Mouse (Mus musculus): ENCODE results near the gene Podxl2. TPM values are rescaled to one million over a fixed set of nuclear protein-coding genes. Genes with fewer than 3 reads are reported as not detected.

Podxl2 gene
- polyA plus RNA-seq (2014; fragmentation: Nextera tagmentation; extraction: Ambion mirVana) = 43.6 and 52.8 TPM in 2 replicates

DNA sequence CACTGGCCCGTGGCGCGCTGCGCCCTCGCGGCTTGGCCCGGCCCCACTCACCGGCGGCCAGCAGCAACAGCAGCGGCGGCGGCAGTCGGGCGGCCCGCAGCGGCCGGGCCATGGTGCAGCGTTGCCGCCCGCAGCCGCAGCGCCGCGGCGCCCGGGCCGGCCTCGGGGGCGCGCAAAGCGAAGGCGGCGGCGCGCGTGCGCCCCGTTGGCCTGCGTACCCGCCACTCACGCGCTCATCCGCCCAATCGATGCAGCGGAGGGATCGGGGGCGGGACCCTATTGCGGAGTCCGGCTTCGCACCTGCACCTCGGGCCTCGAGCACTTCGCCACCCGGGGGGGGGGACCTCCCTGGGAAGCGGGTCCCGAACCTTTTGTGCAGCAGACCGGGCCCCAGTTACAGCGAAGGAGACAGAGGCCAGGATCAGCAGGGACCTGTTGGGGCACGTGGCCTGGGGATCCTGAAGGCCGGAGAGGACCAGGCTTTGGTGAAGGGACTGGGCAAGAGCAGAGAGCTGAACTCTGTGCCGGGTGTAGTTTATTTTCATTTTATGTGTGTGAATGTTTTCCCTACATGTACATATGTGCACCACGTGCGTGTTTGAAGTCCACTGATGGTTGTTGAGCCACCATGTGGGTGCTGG, at the start of gene Podxl2:
Gene Podxl2 (minus strand): TSS at position 177 of the 641 bp plus-strand sequence.
- Histone ChIP-seq H3K9me3 (ENCODE audit: control insufficient read depth, low read length) (peaks cover 3% of the 10 kb centered on the region; the same call in 1 of the 2 replicates), H3K4me1 (ENCODE audit: control insufficient read depth, insufficient read depth, low read length) (peaks cover 3% of the 10 kb centered on the region; the same call in 1 of the 2 replicates), H3K27me3 (ENCODE audit: control insufficient read depth, insufficient read depth, low read length) (peaks cover 9% of the 10 kb centered on the region; the same call in 1 of the 2 replicates), H3K4me2 (replicated peaks; ENCODE audit: low read depth, low read length) (peak within 1 kb of the TSS; percentile 99), H3K27ac (ENCODE audit: low read depth, low read length) (no peak within 1 kb of the TSS), H3K36me3 (ENCODE audit: control insufficient read depth, insufficient read depth, low read length) (no peaks in the 10 kb centered on the region), H3K4me3 (ENCODE audit: low read length) (peak within 1 kb of the TSS; percentile 63), H3K9ac (ENCODE audit: low read depth, low read length) (peak within 1 kb of the TSS; percentile 79)
- 5% methylated on average over 61 of the region's 63 CpGs for WGBS
- ATAC-seq (ENCODE audit: low FRiP score, low TSS enrichment) = peak; percentile 80

DNA sequence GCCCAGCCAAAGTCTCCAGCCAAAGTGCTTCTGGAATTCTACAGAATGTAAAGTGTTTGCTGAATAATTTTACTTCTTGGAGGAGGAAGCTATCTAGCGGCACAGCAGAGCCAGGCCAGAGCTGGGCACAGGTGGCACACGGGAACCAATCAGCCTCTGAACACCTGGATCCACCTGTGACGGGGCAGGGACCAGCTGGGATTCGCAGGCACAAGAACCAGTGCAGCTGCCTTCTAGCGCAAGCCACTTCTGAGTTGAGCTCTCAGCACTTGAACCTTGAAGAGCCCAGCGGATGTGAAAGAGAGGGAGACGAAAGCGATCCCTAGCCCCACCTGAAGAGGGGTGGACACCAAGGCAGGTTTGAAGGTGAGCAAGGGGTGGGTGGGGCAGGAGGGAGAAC, 44.0 kb upstream of the Podxl2 start:
- Histone ChIP-seq H3K9ac (ENCODE audit: low read depth, low read length) (no peak overlapping the region), H3K27me3 (ENCODE audit: control insufficient read depth, insufficient read depth, low read length) (no peaks in the 10 kb centered on the region), H3K36me3 (ENCODE audit: control insufficient read depth, insufficient read depth, low read length) (no peaks in the 10 kb centered on the region), H3K4me2 (replicated peaks; ENCODE audit: low read depth, low read length) (no peak overlapping the region), H3K27ac (ENCODE audit: low read depth, low read length) (no peak overlapping the region), H3K4me1 (ENCODE audit: control insufficient read depth, insufficient read depth, low read length) (no peaks in the 10 kb centered on the region), H3K9me3 (ENCODE audit: control insufficient read depth, low read length) (0 out of 2 replicates have a peak, but pooled peaks cover 3% of the 10 kb centered on the region), H3K4me3 (ENCODE audit: low read length) (no peak overlapping the region)
- 87% methylated on average over 8 of the region's 8 CpGs for WGBS
- ATAC-seq (ENCODE audit: low FRiP score, low TSS enrichment) = no peak

DNA sequence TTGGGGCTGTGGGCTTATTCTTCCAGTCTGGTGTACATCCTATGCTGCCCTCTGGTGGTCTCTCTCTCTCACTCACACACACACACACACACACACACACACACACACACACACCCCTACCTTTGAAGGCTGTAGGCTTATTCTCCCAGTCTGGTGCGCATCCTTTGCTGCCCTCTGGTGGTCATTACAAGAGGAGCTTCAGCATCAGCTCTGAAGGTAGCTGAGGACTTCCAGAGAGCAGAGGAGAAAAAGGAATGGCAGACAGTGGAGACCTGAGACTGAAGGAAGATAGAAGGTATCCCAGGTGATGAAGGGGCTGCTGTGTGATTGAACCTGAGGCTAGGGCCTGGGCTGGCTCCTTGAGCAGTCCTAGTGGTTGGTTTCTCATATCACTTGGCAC, 41.3 kb upstream of the Podxl2 start:
- Histone ChIP-seq H3K4me2 (replicated peaks; ENCODE audit: low read depth, low read length) (no peak overlapping the region), H3K4me1 (ENCODE audit: control insufficient read depth, insufficient read depth, low read length) (no peaks in the 10 kb centered on the region), H3K4me3 (ENCODE audit: low read length) (no peak overlapping the region), H3K36me3 (ENCODE audit: control insufficient read depth, insufficient read depth, low read length) (0 out of 2 replicates have a peak, but pooled peaks cover 3% of the 10 kb centered on the region), H3K27ac (ENCODE audit: low read depth, low read length) (no peak overlapping the region), H3K9ac (ENCODE audit: low read depth, low read length) (no peak overlapping the region), H3K9me3 (ENCODE audit: control insufficient read depth, low read length) (0 out of 2 replicates have a peak, but pooled peaks cover 3% of the 10 kb centered on the region), H3K27me3 (ENCODE audit: control insufficient read depth, insufficient read depth, low read length) (no peaks in the 10 kb centered on the region)
- no peak for ATAC-seq (ENCODE audit: low FRiP score, low TSS enrichment)
- 65% methylated on average over 1 of the region's 1 CpGs for WGBS

GRCm38 (mm10) chr6:88915510-88915909, 40.7 kb upstream of the Podxl2 start:
- WGBS = 90% methylated on average over 4 of the region's 4 CpGs
- no peak overlapping the region for H3K27ac ChIP-seq (ENCODE audit: low read depth, low read length)

GRCm38 (mm10) chr6:88914799-88915198, 40.0 kb upstream of the Podxl2 start:
- Histone ChIP-seq H3K27ac (ENCODE audit: low read depth, low read length) (no peak overlapping the region), H3K4me1 (ENCODE audit: control insufficient read depth, insufficient read depth, low read length) (no peaks in the 10 kb centered on the region), H3K9ac (ENCODE audit: low read depth, low read length) (no peak overlapping the region), H3K27me3 (ENCODE audit: control insufficient read depth, insufficient read depth, low read length) (no peaks in the 10 kb centered on the region), H3K36me3 (ENCODE audit: control insufficient read depth, insufficient read depth, low read length) (peaks cover 14% of the 10 kb centered on the region), H3K4me3 (ENCODE audit: low read length) (no peak overlapping the region), H3K9me3 (ENCODE audit: control insufficient read depth, low read length) (0 out of 2 replicates have a peak, but pooled peaks cover 3% of the 10 kb centered on the region), H3K4me2 (replicated peaks; ENCODE audit: low read depth, low read length) (no peak overlapping the region)
- no peak for ATAC-seq (ENCODE audit: low FRiP score, low TSS enrichment)
- 60% methylated on average over 5 of the region's 5 CpGs for WGBS

More at GRCm38 (mm10) chr6:88915510-88915909, 40.7 kb upstream of the Podxl2 start:
- Histone ChIP-seq H3K4me2 (replicated peaks; ENCODE audit: low read depth, low read length) (no peak overlapping the region), H3K4me1 (ENCODE audit: control insufficient read depth, insufficient read depth, low read length) (no peaks in the 10 kb centered on the region), H3K27me3 (ENCODE audit: control insufficient read depth, insufficient read depth, low read length) (no peaks in the 10 kb centered on the region), H3K4me3 (ENCODE audit: low read length) (no peak overlapping the region), H3K9ac (ENCODE audit: low read depth, low read length) (no peak overlapping the region), H3K9me3 (ENCODE audit: control insufficient read depth, low read length) (0 out of 2 replicates have a peak, but pooled peaks cover 3% of the 10 kb centered on the region), H3K36me3 (ENCODE audit: control insufficient read depth, insufficient read depth, low read length) (peaks cover 8% of the 10 kb centered on the region)
- no peak for ATAC-seq (ENCODE audit: low FRiP score, low TSS enrichment)

DNA sequence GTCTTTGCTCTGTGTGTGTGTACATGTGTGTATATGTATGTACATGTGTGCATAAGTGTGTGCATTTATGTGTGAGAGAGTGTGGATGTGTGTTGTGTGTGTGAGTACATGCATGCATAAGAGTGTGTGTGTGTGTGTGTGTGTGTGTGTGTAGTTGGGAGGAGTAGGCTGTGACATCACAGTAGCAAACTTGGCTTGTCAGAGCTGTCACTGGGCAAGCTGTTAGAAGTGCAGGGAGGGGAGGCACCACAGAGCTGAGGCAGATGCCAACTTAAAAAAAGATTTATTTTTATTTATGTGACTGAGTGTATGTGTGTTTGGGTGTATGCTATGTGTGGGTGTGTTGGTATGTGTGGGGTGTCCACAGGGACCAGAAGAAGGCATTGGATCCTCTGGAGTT, 38.6 kb upstream of the Podxl2 start:
- no peak for ATAC-seq (ENCODE audit: low FRiP score, low TSS enrichment)
- no peaks in the 10 kb centered on the region for H3K4me1 ChIP-seq (ENCODE audit: control insufficient read depth, insufficient read depth, low read length)

DNA sequence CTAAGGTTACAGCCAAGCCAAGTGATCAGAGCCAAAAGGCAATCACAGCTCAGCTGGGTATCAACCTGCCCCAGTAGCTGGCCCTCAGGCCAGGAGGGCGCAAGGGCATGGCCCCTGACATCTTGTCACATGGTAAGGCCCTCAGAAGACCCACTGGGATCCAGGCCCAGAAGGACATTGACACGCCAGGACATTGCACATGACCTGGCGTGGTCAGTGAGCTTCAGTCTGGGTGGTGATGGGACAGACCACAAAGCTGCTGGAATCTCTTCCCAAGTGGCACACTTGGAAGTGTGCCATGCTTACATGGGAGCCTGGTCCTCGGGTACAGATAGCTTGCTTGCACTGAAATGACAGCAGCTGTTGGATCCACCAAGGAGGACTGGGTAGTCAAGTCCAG, 38.2 kb upstream of the Podxl2 start:
- no peak for ATAC-seq (ENCODE audit: low FRiP score, low TSS enrichment)
- H3K9me3 ChIP-seq (ENCODE audit: control insufficient read depth, low read length) = 0 out of 2 replicates have a peak, but pooled peaks cover 3% of the 10 kb centered on the region
- H3K4me3 ChIP-seq (ENCODE audit: low read length) = no peak overlapping the region
- peaks cover 18% of the 10 kb centered on the region for H3K36me3 ChIP-seq (ENCODE audit: control insufficient read depth, insufficient read depth, low read length)
- H3K4me2 ChIP-seq (replicated peaks; ENCODE audit: low read depth, low read length) = no peak overlapping the region
- no peak overlapping the region for H3K9ac ChIP-seq (ENCODE audit: low read depth, low read length)
- no peaks in the 10 kb centered on the region for H3K4me1 ChIP-seq (ENCODE audit: control insufficient read depth, insufficient read depth, low read length)
- whole genome bisulfite sequencing = 91% methylated on average over 4 of the region's 4 CpGs
- no peak overlapping the region for H3K27ac ChIP-seq (ENCODE audit: low read depth, low read length)
- H3K27me3 ChIP-seq (ENCODE audit: control insufficient read depth, insufficient read depth, low read length) = no peaks in the 10 kb centered on the region

More for the DNA sequence above, 38.6 kb upstream of the Podxl2 start:
- Histone ChIP-seq H3K36me3 (ENCODE audit: control insufficient read depth, insufficient read depth, low read length) (peaks cover 18% of the 10 kb centered on the region), H3K9me3 (ENCODE audit: control insufficient read depth, low read length) (0 out of 2 replicates have a peak, but pooled peaks cover 3% of the 10 kb centered on the region), H3K4me3 (ENCODE audit: low read length) (no peak overlapping the region), H3K4me2 (replicated peaks; ENCODE audit: low read depth, low read length) (no peak overlapping the region), H3K27me3 (ENCODE audit: control insufficient read depth, insufficient read depth, low read length) (no peaks in the 10 kb centered on the region), H3K9ac (ENCODE audit: low read depth, low read length) (no peak overlapping the region), H3K27ac (ENCODE audit: low read depth, low read length) (no peak overlapping the region)

GRCm38 (mm10) chr6:88909151-88909550, 34.3 kb upstream of the Podxl2 start:
- no peak for ATAC-seq (ENCODE audit: low FRiP score, low TSS enrichment)
- H3K36me3 ChIP-seq (ENCODE audit: control insufficient read depth, insufficient read depth, low read length) = peaks cover 20% of the 10 kb centered on the region

DNA sequence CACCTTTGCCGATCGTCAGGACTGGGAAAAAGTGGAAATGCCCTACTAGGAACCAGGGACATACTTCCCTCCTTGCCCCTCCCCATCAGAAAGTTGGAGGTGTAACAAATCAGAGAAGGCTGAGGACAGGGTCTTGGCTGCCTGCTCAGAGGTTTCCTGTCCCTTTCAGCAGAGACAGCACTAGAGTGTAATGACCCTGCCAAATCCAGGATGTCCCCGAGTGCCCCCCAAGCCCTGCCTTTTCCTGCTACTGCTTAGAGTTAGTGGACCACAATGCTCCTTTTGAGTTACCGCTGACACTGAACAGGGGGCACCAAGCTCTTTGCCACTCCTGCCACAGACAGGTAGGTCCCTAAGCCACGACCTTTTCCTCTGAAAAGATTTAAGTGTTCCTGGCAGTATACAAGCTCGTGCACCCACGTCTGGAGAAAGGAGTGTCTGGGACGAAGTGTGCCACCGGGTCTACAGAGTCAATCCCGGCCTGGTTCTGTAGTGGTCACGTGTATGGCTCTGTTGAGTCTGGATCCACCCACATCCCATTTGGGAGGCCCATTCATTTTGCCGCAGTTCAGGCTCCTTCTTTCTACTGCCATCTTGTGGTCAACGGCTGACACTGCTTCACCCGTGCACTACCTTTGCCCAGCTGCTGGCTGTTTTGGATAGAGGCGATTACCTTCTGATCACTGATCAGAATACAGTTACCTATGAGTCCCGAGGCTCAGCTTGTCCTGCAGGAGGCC, 31.7 kb upstream of the Podxl2 start:
- Histone ChIP-seq H3K9ac (ENCODE audit: low read depth, low read length) (no peak overlapping the region), H3K4me2 (replicated peaks; ENCODE audit: low read depth, low read length) (peak overlapping the region; percentile 30; the same call in 1 of the 2 replicates)

More at GRCm38 (mm10) chr6:88909151-88909550, 34.3 kb upstream of the Podxl2 start:
- no peaks in the 10 kb centered on the region for H3K9me3 ChIP-seq (ENCODE audit: control insufficient read depth, low read length)
- H3K27ac ChIP-seq (ENCODE audit: low read depth, low read length) = no peak overlapping the region
- no peaks in the 10 kb centered on the region for H3K27me3 ChIP-seq (ENCODE audit: control insufficient read depth, insufficient read depth, low read length)
- no peak overlapping the region for H3K9ac ChIP-seq (ENCODE audit: low read depth, low read length)
- 86% methylated on average over 6 of the region's 6 CpGs for WGBS
- peaks cover 8% of the 10 kb centered on the region; the same call in 1 of the 2 replicates for H3K4me1 ChIP-seq (ENCODE audit: control insufficient read depth, insufficient read depth, low read length)
- no peak overlapping the region for H3K4me3 ChIP-seq (ENCODE audit: low read length)
- H3K4me2 ChIP-seq (replicated peaks; ENCODE audit: low read depth, low read length) = no peak overlapping the region

More for the DNA sequence above, 31.7 kb upstream of the Podxl2 start:
- Histone ChIP-seq H3K27ac (ENCODE audit: low read depth, low read length) (no peak overlapping the region), H3K27me3 (ENCODE audit: control insufficient read depth, insufficient read depth, low read length) (no peaks in the 10 kb centered on the region), H3K4me1 (ENCODE audit: control insufficient read depth, insufficient read depth, low read length) (peaks cover 21% of the 10 kb centered on the region), H3K36me3 (ENCODE audit: control insufficient read depth, insufficient read depth, low read length) (peaks cover 17% of the 10 kb centered on the region), H3K9me3 (ENCODE audit: control insufficient read depth, low read length) (no peaks in the 10 kb centered on the region), H3K4me3 (ENCODE audit: low read length) (no peak overlapping the region)
- 0 out of 2 replicates have a peak, but pooled peaks have one; percentile 8 for ATAC-seq (ENCODE audit: low FRiP score, low TSS enrichment)
- WGBS = 15% methylated on average over 16 of the region's 16 CpGs

Data from kidney, embryonic 14.5 days (tissue).